In genomic region chr7:3320856-3321255, GRCm38 (mm10) we compare ENCODE assay signal across 26 mouse cellular contexts. TPM values are rescaled to one million over a fixed set of nuclear protein-coding genes. Genes with fewer than 3 reads are reported as not detected.
"Had no signal": no experiment of that assay in that cellular context is flagged by ENCODE, and none has a peak within 500 bp of the region (broad histone marks: within the 10 kb centered on the region; RNA-seq: fewer than 3 reads in every experiment).

No protein-coding gene starts in this region.

- H3K27ac ChIP-seq: heart, embryonic 13.5 days; heart, embryonic 15.5 days; hindbrain, embryonic 13.5 days; hindbrain, embryonic 15.5 days; hindbrain, postnatal 0 days; kidney, embryonic 15.5 days; kidney, postnatal 0 days; limb, embryonic 12.5 days; liver, embryonic 13.5 days had no signal

- H3K4me1 ChIP-seq: heart, embryonic 13.5 days; heart, embryonic 15.5 days; hindbrain, embryonic 13.5 days; hindbrain, embryonic 15.5 days; limb, embryonic 12.5 days; liver, embryonic 13.5 days had no signal

- DNase-seq: gastrocnemius, postnatal 14 days; gastrocnemius, postnatal 36 days; heart, adult 18-20 months; heart, postnatal 14 days; heart, postnatal 36 days; kidney, adult 11 months; kidney, adult 2 months; kidney, adult 9 months; kidney, postnatal 14 days; kidney, postnatal 36 days; layer of hippocampus, adult 9-11 months; layer of hippocampus, postnatal 36 days; left cerebral cortex, postnatal 4 days; liver; liver, embryonic 13.5 days had no signal

- H3K4me3 ChIP-seq: heart, embryonic 13.5 days; heart, embryonic 15.5 days; hindbrain, embryonic 13.5 days; hindbrain, embryonic 15.5 days; kidney, embryonic 15.5 days; limb, embryonic 12.5 days; liver, embryonic 13.5 days had no signal

- H3K9ac ChIP-seq: heart, embryonic 13.5 days; heart, embryonic 15.5 days; hindbrain, embryonic 13.5 days; hindbrain, embryonic 15.5 days; kidney, embryonic 15.5 days; limb, embryonic 12.5 days; liver, embryonic 13.5 days had no signal

- H3K36me3 ChIP-seq: heart, embryonic 13.5 days; heart, embryonic 15.5 days; kidney, embryonic 15.5 days; limb, embryonic 12.5 days; liver, embryonic 13.5 days had no signal

- ATAC-seq: hindbrain, postnatal 0 days; intestine, embryonic 16.5 days had no signal

- H3K27me3 ChIP-seq: heart, embryonic 15.5 days; hindbrain, embryonic 13.5 days; hindbrain, embryonic 15.5 days; kidney, embryonic 15.5 days; limb, embryonic 12.5 days; liver, embryonic 13.5 days had no signal

- H3K4me2 ChIP-seq: heart, embryonic 11.5 days; heart, embryonic 13.5 days; heart, embryonic 15.5 days; hindbrain, embryonic 13.5 days; hindbrain, embryonic 15.5 days; kidney, embryonic 15.5 days; limb, embryonic 12.5 days; liver, embryonic 11.5 days; liver, embryonic 13.5 days had no signal

- H3K9me3 ChIP-seq: heart, embryonic 13.5 days; heart, embryonic 15.5 days; hindbrain, embryonic 13.5 days; hindbrain, embryonic 15.5 days; kidney, embryonic 15.5 days; limb, embryonic 12.5 days; liver, embryonic 13.5 days had no signal

RNA-seq across cellular contexts. Expression of gene Cacng7, which starts 11.9 kb away (rescaled TPM):
- polyA plus RNA-seq: liver, embryonic 13.5 days had no signal

RNA-seq across cellular contexts. Expression of gene Prkcg, which starts 31.9 kb away (rescaled TPM):
- polyA plus RNA-seq: limb, embryonic 12.5 days; liver, embryonic 11.5 days had no signal
